Mouse (Mus musculus): ENCODE data around the gene Hdac5.

DNA sequence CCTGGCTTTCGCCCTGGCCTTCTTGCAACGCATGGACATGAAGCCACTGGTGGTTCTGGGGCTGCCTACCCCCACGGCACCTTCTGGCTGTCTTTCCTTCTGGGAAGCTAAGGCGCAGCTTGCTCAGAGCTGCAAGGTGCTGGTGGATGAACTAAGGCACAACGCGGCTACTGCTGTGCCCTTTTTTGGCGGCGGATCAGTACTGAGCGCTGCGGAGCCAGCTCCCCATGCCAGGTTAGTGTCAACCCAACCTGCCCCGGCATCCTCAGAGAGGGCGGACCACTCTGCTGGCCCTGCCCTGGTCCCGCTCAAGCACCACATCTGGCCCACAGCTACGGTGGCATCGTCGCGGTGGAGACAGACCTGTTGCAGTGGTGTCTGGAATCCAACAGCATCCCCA lies 83.4 kb downstream of the Hdac5 start:
- no peak for TF ChIP-seq CTCF (IDR thresholded peaks at IDR 0.05; ENCODE audit: low read depth, low read length)
- TF ChIP-seq GATA1 (IDR thresholded peaks at IDR 0.05; ENCODE audit: borderline replicate concordance, low read length) = no peak
- TF ChIP-seq TAL1 (conservative IDR thresholded peaks at IDR 0.05; ENCODE audit: low read depth, low read length) = no peak

Measured in G1E (cell line).